Mouse (Mus musculus) liver, adult 2 months (tissue): ENCODE data around the gene Cyp2d22.

Experiments
- CTCF ChIP-seq: fragments of 200-500 bp; IDR thresholded peaks from 2 replicates; pipeline ENCODE4 v1.5.1; 2011; ENCODE audit warnings: low read depth, low read length, control low read depth
- POLR2A ChIP-seq: fragments of 200-500 bp; IDR thresholded peaks from 2 replicates; pipeline ENCODE4 v1.6.1; 2011; ENCODE audit warnings: low read length, control low read depth; ENCODE audit not compliant: insufficient read depth; ENCODE audit errors: extremely low read depth

DNA sequence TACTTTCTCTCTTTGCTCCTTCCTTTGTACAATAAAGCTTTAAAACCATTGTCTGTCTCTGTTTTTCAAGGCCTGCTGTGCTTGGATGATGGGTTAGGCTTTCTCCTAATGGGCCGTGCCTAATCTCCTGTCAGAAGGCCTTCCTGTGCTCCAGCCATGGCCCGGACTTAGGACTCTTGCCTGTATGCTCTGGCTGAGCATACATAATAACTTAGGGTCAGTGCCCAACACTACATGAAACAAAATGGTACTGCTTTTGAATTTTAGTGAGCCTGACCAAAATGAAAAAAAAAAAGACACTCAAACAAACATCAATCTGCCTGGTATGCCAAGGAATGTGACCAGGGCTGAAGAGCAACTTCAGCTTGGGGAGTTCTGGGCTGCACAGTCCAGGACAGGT lies 21.5 kb upstream of the Cyp2d22 start:
- TF ChIP-seq POLR2A (no peak), CTCF (no peak)
